Mouse (Mus musculus): Measurements from ENCODE around the gene Gna15. TPM values are rescaled to one million over a fixed set of nuclear protein-coding genes. Genes with fewer than 3 reads are reported as not detected.

The Gna15 gene
- polyA plus RNA-seq, 1 experiment = 14.8 TPM

- peaks cover 20% of the 10 kb centered on the region; the same call in 1 of the 2 replicates for H3K4me1 ChIP-seq (ENCODE audit: control insufficient read depth, insufficient read depth, insufficient read length)
- H3K27me3 ChIP-seq (ENCODE audit: control insufficient read depth, insufficient read depth, low read length) = no peaks in the 10 kb centered on the region
- peak overlapping the region; percentile 99 for H3K27ac ChIP-seq (ENCODE audit: insufficient read depth, low read length)
- WGBS = 3% methylated on average over 4 of the region's 4 CpGs
- TF ChIP-seq CTCF (IDR thresholded peaks at IDR 0.05; ENCODE audit: extremely low read depth, insufficient read depth, insufficient read length, insufficient replicate concordance) (no peak), POLR2A (IDR thresholded peaks at IDR 0.05; ENCODE audit: low read depth, low read length) (no peak)
- peak overlapping the region; percentile 85 for H3K4me3 ChIP-seq (ENCODE audit: extremely low read depth, insufficient read depth, insufficient read length)
- no peak for DNase-seq (ENCODE audit: low read depth in 1 of 2, low spot score in 2 of 2)
- peaks cover 7% of the 10 kb centered on the region for H3K36me3 ChIP-seq (ENCODE audit: control insufficient read depth, insufficient read depth, low read length)
These were observed 27.1 kb downstream of the Gna15 start for GRCm38 (mm10) chr10:81496969-81497368.

DNA sequence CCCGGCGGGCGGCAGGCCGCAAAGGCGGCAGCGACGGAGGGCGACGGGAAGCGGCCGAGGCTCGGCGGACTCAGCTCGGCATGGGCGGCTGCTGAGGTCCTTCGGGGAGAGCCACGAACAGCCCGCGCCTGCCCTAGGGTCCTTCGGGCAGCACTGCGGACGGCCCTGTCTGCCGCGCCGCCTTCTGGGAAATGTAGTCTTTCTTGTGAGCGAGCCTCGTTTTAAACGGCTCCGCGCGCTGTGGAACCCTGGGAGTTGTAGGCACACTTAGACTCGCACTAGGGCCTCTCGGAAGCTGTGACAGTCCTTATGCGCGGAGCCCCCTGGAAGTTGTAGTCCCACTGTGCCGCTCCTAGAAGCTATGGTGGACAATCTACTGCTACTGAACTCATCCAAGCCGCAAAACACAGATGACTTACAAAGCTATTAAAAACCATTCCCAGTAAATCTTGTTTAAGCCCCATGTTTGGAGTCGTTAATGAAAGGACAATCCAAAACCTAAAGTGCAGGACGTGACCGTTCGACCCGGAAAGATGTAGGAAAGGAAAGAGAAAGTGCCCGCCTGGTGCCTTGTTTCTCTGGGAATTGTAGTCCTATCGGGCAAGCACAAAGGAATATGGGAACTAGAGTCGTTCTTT, 27.6 kb downstream of the Gna15 start, which contains the start of gene Ncln:
Gene Ncln, minus strand, starts transcription at position 129 of the 638 bp plus-strand sequence.
- peak; percentile 96 for DNase-seq (ENCODE audit: low read depth in 1 of 2, low spot score in 2 of 2)
- Histone ChIP-seq H3K4me1 (ENCODE audit: control insufficient read depth, insufficient read depth, insufficient read length) (peaks cover 20% of the 10 kb centered on the region; the same call in 1 of the 2 replicates), H3K36me3 (ENCODE audit: control insufficient read depth, insufficient read depth, low read length) (peaks cover 13% of the 10 kb centered on the region), H3K4me3 (ENCODE audit: extremely low read depth, insufficient read depth, insufficient read length) (peak within 1 kb of the TSS; percentile 86), H3K27ac (ENCODE audit: insufficient read depth, low read length) (peak within 1 kb of the TSS; percentile 99), H3K27me3 (ENCODE audit: control insufficient read depth, insufficient read depth, low read length) (no peaks in the 10 kb centered on the region)
- TF ChIP-seq POLR2A (IDR thresholded peaks at IDR 0.05; ENCODE audit: low read depth, low read length) = no peak
- TF ChIP-seq CTCF (IDR thresholded peaks at IDR 0.05; ENCODE audit: extremely low read depth, insufficient read depth, insufficient read length, insufficient replicate concordance) = no peak
- WGBS = under 1% methylated on average over 45 of the region's 45 CpGs

GRCm38 (mm10) chr10:81495616-81496263, 28.3 kb downstream of the Gna15 start:
- Histone ChIP-seq H3K36me3 (ENCODE audit: control insufficient read depth, insufficient read depth, low read length) (peaks cover 19% of the 10 kb centered on the region), H3K27me3 (ENCODE audit: control insufficient read depth, insufficient read depth, low read length) (no peaks in the 10 kb centered on the region), H3K4me1 (ENCODE audit: control insufficient read depth, insufficient read depth, insufficient read length) (peaks cover 20% of the 10 kb centered on the region; the same call in 1 of the 2 replicates), H3K27ac (ENCODE audit: insufficient read depth, low read length) (peak overlapping the region; percentile 53), H3K4me3 (ENCODE audit: extremely low read depth, insufficient read depth, insufficient read length) (peak overlapping the region; percentile 86)
- DNase-seq (ENCODE audit: low read depth in 1 of 2, low spot score in 2 of 2) = no peak
- TF ChIP-seq POLR2A (IDR thresholded peaks at IDR 0.05; ENCODE audit: low read depth, low read length) = no peak
- no peak for TF ChIP-seq CTCF (IDR thresholded peaks at IDR 0.05; ENCODE audit: extremely low read depth, insufficient read depth, insufficient read length, insufficient replicate concordance)
- WGBS = 3% methylated on average over 39 of the region's 41 CpGs

DNA sequence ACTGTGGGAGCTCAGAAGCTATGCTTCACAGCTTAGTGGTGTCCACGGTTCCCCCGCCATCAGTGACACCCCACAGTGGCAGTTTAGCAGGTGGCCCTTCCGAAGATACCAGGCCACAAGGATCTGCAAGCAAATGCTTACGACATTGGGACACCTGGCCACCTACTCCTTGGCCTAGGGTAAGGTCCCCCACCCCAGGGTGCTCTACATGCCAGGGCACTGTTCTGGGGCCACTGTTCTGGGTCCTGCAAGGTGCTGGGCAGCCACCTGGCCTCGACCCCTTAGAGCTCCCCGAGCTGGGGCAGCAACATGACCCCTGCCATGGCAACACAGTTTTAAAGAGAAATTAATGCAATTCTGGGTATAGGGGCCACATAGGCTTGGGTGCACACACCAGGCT, 28.9 kb downstream of the Gna15 start:
- 62% methylated on average over 6 of the region's 6 CpGs for WGBS
- no peak for DNase-seq (ENCODE audit: low read depth in 1 of 2, low spot score in 2 of 2)
- Histone ChIP-seq H3K4me1 (ENCODE audit: control insufficient read depth, insufficient read depth, insufficient read length) (peaks cover 19% of the 10 kb centered on the region; the same call in 1 of the 2 replicates), H3K4me3 (ENCODE audit: extremely low read depth, insufficient read depth, insufficient read length) (peak overlapping the region; percentile 86; the same call in 1 of the 2 replicates), H3K27me3 (ENCODE audit: control insufficient read depth, insufficient read depth, low read length) (no peaks in the 10 kb centered on the region), H3K27ac (ENCODE audit: insufficient read depth, low read length) (no peak overlapping the region), H3K36me3 (ENCODE audit: control insufficient read depth, insufficient read depth, low read length) (peaks cover 23% of the 10 kb centered on the region)
- no peak for TF ChIP-seq CTCF (IDR thresholded peaks at IDR 0.05; ENCODE audit: extremely low read depth, insufficient read depth, insufficient read length, insufficient replicate concordance)
- TF ChIP-seq POLR2A (IDR thresholded peaks at IDR 0.05; ENCODE audit: low read depth, low read length) = no peak

- Histone ChIP-seq H3K4me1 (ENCODE audit: control insufficient read depth, insufficient read depth, insufficient read length) (peaks cover 15% of the 10 kb centered on the region; the same call in 1 of the 2 replicates), H3K27ac (ENCODE audit: insufficient read depth, low read length) (no peak overlapping the region)
These were observed 29.6 kb downstream of the Gna15 start for GRCm38 (mm10) chr10:81494260-81495041.

DNA sequence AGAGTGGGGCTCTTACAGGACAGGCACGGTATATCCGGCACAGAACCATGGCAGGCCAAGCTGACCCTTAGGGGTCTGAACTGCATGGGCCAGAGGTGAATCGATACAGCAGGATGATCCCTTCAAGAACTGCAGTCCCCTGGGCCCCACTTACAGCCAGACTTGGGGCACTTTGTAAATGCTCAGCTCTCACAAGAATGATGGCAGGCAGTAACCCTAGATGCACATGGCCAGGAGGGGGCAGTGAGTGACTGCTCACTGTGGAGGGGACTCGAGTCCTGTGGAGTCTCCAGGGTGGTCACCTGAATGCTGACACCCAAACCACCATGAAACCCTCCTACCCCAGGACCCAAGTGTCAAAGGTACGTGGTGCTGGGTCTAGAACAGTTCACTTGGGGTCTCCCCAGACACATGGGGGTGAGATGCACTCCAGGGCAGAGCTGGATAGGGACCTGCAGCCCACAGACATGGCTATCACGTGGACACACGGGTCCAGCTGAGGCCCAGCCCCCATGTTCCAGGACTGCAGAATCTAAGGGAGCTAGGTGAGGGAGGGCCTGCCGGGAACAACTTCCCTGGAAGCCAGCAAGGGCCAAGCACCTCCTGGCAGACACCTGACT, 30.3 kb downstream of the Gna15 start:
- no peak overlapping the region for H3K27ac ChIP-seq (ENCODE audit: insufficient read depth, low read length)
- peaks cover 37% of the 10 kb centered on the region for H3K36me3 ChIP-seq (ENCODE audit: control insufficient read depth, insufficient read depth, low read length)
- WGBS = 83% methylated on average over 8 of the region's 8 CpGs
- peaks cover 15% of the 10 kb centered on the region; the same call in 1 of the 2 replicates for H3K4me1 ChIP-seq (ENCODE audit: control insufficient read depth, insufficient read depth, insufficient read length)
- DNase-seq (ENCODE audit: low read depth in 1 of 2, low spot score in 2 of 2) = peak in 1 of 2 experiments; percentile 46
- TF ChIP-seq POLR2A (IDR thresholded peaks at IDR 0.05; ENCODE audit: low read depth, low read length) = no peak
- TF ChIP-seq CTCF (IDR thresholded peaks at IDR 0.05; ENCODE audit: extremely low read depth, insufficient read depth, insufficient read length, insufficient replicate concordance) = peak; percentile 45; the same call in 1 of the 2 replicates
- H3K27me3 ChIP-seq (ENCODE audit: control insufficient read depth, insufficient read depth, low read length) = no peaks in the 10 kb centered on the region
- H3K4me3 ChIP-seq (ENCODE audit: extremely low read depth, insufficient read depth, insufficient read length) = no peak overlapping the region

More at GRCm38 (mm10) chr10:81494260-81495041, 29.6 kb downstream of the Gna15 start:
- Histone ChIP-seq H3K36me3 (ENCODE audit: control insufficient read depth, insufficient read depth, low read length) (peaks cover 30% of the 10 kb centered on the region), H3K4me3 (ENCODE audit: extremely low read depth, insufficient read depth, insufficient read length) (no peak overlapping the region), H3K27me3 (ENCODE audit: control insufficient read depth, insufficient read depth, low read length) (no peaks in the 10 kb centered on the region)
- TF ChIP-seq CTCF (IDR thresholded peaks at IDR 0.05; ENCODE audit: extremely low read depth, insufficient read depth, insufficient read length, insufficient replicate concordance) (no peak), POLR2A (IDR thresholded peaks at IDR 0.05; ENCODE audit: low read depth, low read length) (no peak)
- 85% methylated on average over 11 of the region's 11 CpGs for WGBS
- DNase-seq (ENCODE audit: low read depth in 1 of 2, low spot score in 2 of 2) = no peak

Measured in spleen, adult 2 months (tissue).